ENCODE assay signal across 29 mouse cellular contexts in genomic region chr2:152895834-152896233, GRCm38 (mm10). TPM values are rescaled to one million over a fixed set of nuclear protein-coding genes. Genes with fewer than 3 reads are reported as not detected.
DNase-seq lines count a peak whose midpoint lies in the region; ATAC-seq lines count a peak whose summit lies in the region.
"Had no signal": no experiment of that assay in that cellular context is flagged by ENCODE, and none has a peak within 500 bp of the region (broad histone marks: within the 10 kb centered on the region; RNA-seq: fewer than 3 reads in every experiment).

No protein-coding gene starts in this region.

- H3K9ac ChIP-seq in kidney, embryonic 14.5 days (ENCODE audit: low read depth, low read length): no peak overlapping the region
- H3K9ac ChIP-seq in kidney, embryonic 16.5 days (replicated peaks; ENCODE audit: low read length): no peak overlapping the region
- H3K9ac ChIP-seq: embryonic facial prominence, embryonic 13.5 days; forebrain, embryonic 12.5 days; forebrain, embryonic 15.5 days; hindbrain, embryonic 12.5 days; hindbrain, embryonic 15.5 days had no signal

- H3K36me3 ChIP-seq in kidney, embryonic 14.5 days (ENCODE audit: control insufficient read depth, insufficient read depth, low read length): peaks cover 53% of the 10 kb centered on the region
- peaks cover 49% of the 10 kb centered on the region for H3K36me3 ChIP-seq in kidney, embryonic 16.5 days (ENCODE audit: insufficient read depth, low read length)
- H3K36me3 ChIP-seq: hindbrain, embryonic 15.5 days had no signal

- peak; percentile 29 for DNase-seq in kidney, adult 18-20 months
- DNase-seq in kidney, adult 9 months: peak; percentile 62
- peak; percentile 47 to 55 for DNase-seq in kidney, postnatal 36 days
- no peak for DNase-seq in Muller cell, postnatal 12 days (ENCODE audit: inconsistent ontology term)
- DNase-seq: adrenal gland, adult 8-10 months; adrenal gland, postnatal 25 days; cerebellum, adult 11-12 months; cerebellum, adult 8-10 months; cerebellum, postnatal 10 days; cerebellum, postnatal 36 days; embryo, embryonic 11 days; gastrocnemius, postnatal 25 days; heart, adult 2 months had no signal

- no peaks in the 10 kb centered on the region for H3K9me3 ChIP-seq in kidney, embryonic 14.5 days (ENCODE audit: control insufficient read depth, low read length)
- no peaks in the 10 kb centered on the region for H3K9me3 ChIP-seq in kidney, embryonic 16.5 days (ENCODE audit: low read length)
- H3K9me3 ChIP-seq: embryonic facial prominence, embryonic 10.5 days; embryonic facial prominence, embryonic 13.5 days; forebrain, embryonic 12.5 days; forebrain, embryonic 15.5 days; heart, embryonic 10.5 days; hindbrain, embryonic 12.5 days; hindbrain, embryonic 15.5 days had no signal

- H3K4me2 ChIP-seq in kidney, embryonic 14.5 days (replicated peaks; ENCODE audit: low read depth, low read length): no peak overlapping the region
- H3K4me2 ChIP-seq in kidney, embryonic 16.5 days (replicated peaks; ENCODE audit: low read depth, low read length): no peak overlapping the region
- H3K4me2 ChIP-seq: embryonic facial prominence, embryonic 13.5 days; forebrain, embryonic 12.5 days; forebrain, embryonic 15.5 days; hindbrain, embryonic 12.5 days; hindbrain, embryonic 15.5 days had no signal

- H3K27me3 ChIP-seq in kidney, embryonic 14.5 days (ENCODE audit: control insufficient read depth, insufficient read depth, low read length): no peaks in the 10 kb centered on the region
- no peaks in the 10 kb centered on the region for H3K27me3 ChIP-seq in kidney, embryonic 16.5 days (ENCODE audit: insufficient read depth, low read length)
- H3K27me3 ChIP-seq: embryonic facial prominence, embryonic 13.5 days; forebrain, embryonic 12.5 days; forebrain, embryonic 15.5 days; hindbrain, embryonic 12.5 days; hindbrain, embryonic 15.5 days had no signal

- ATAC-seq in kidney, embryonic 14.5 days (ENCODE audit: low FRiP score, low TSS enrichment): no peak
- no peak for ATAC-seq in kidney, embryonic 16.5 days (ENCODE audit: low FRiP score, low TSS enrichment)
- ATAC-seq: activated CD4-positive, CD25-positive, alpha-beta regulatory T cell, adult 4 months; CD4-positive, CD25-positive, alpha-beta regulatory T cell, adult 4 months; forebrain, embryonic 15.5 days had no signal

- H3K4me1 ChIP-seq in kidney, embryonic 14.5 days (ENCODE audit: control insufficient read depth, insufficient read depth, low read length): no peaks in the 10 kb centered on the region
- H3K4me1 ChIP-seq in kidney, embryonic 16.5 days (ENCODE audit: insufficient read depth, low read length): no peaks in the 10 kb centered on the region
- H3K4me1 ChIP-seq: embryonic facial prominence, embryonic 13.5 days; forebrain, embryonic 12.5 days; forebrain, embryonic 15.5 days; heart, embryonic 10.5 days; hindbrain, embryonic 12.5 days; hindbrain, embryonic 15.5 days had no signal

- no peak overlapping the region for H3K27ac ChIP-seq in kidney, embryonic 14.5 days (ENCODE audit: low read depth, low read length)
- H3K27ac ChIP-seq in kidney, embryonic 16.5 days (ENCODE audit: low read length): no peak overlapping the region
- H3K27ac ChIP-seq: embryonic facial prominence, embryonic 10.5 days; embryonic facial prominence, embryonic 13.5 days; forebrain, embryonic 12.5 days; forebrain, embryonic 15.5 days; heart, adult 2 months; heart, embryonic 10.5 days; hindbrain, embryonic 12.5 days; hindbrain, embryonic 15.5 days had no signal

- 96% methylated on average over 9 of the region's 9 CpGs for WGBS in kidney, embryonic 14.5 days
- 88% methylated on average over 9 of the region's 9 CpGs for WGBS in kidney, embryonic 16.5 days

- H3K4me3 ChIP-seq in kidney, embryonic 14.5 days (ENCODE audit: low read length): no peak overlapping the region
- H3K4me3 ChIP-seq in kidney, embryonic 16.5 days (ENCODE audit: low read length): no peak overlapping the region
- H3K4me3 ChIP-seq: embryonic facial prominence, embryonic 10.5 days; embryonic facial prominence, embryonic 13.5 days; erythroblast, embryonic 14.5 days; forebrain, embryonic 12.5 days; forebrain, embryonic 15.5 days; heart, adult 2 months; heart, embryonic 10.5 days; hindbrain, embryonic 12.5 days; hindbrain, embryonic 15.5 days had no signal

RNA-seq across cellular contexts. Expression of gene Mylk2, which starts 15.3 kb away (rescaled TPM):
- 0.13 TPM in 1 of 2 replicates, not detected in the other for polyA plus RNA-seq in kidney, embryonic 14.5 days (2014; fragmentation: Nextera tagmentation; extraction: Ambion mirVana)
- polyA plus RNA-seq in kidney, embryonic 16.5 days (2015; fragmentation: Nextera tagmentation; extraction: Ambion mirVana): 0.32 and 0.42 TPM in 2 replicates
- polyA plus RNA-seq: activated CD4-positive, CD25-positive, alpha-beta regulatory T cell, adult 4 months; brain, embryonic 14.5 days; CD4-positive, CD25-positive, alpha-beta regulatory T cell, adult 4 months; cortical plate, adult 2 months; embryonic facial prominence, embryonic 13.5 days; erythroblast, embryonic 14.5 days; forebrain, embryonic 12.5 days; forebrain, embryonic 15.5 days; heart, embryonic 14.5 days; hindbrain, embryonic 12.5 days had no signal

RNA-seq across cellular contexts. Expression of gene Foxs1, which starts 37.2 kb away (rescaled TPM):
- polyA plus RNA-seq in kidney, embryonic 14.5 days (2014; fragmentation: Nextera tagmentation; extraction: Ambion mirVana): 4.4 and 4.8 TPM in 2 replicates
- 7.5 and 8.3 TPM in 2 replicates for polyA plus RNA-seq in kidney, embryonic 16.5 days (2015; fragmentation: Nextera tagmentation; extraction: Ambion mirVana)
- polyA plus RNA-seq: activated CD4-positive, CD25-positive, alpha-beta regulatory T cell, adult 4 months; CD4-positive, CD25-positive, alpha-beta regulatory T cell, adult 4 months; erythroblast, embryonic 14.5 days had no signal

RNA-seq across cellular contexts. Expression of gene Tpx2, which starts 48.1 kb away (rescaled TPM):
- polyA plus RNA-seq in kidney, embryonic 14.5 days (2014; fragmentation: Nextera tagmentation; extraction: Ambion mirVana): 107 and 124 TPM in 2 replicates
- 83.9 and 97.6 TPM in 2 replicates for polyA plus RNA-seq in kidney, embryonic 16.5 days (2015; fragmentation: Nextera tagmentation; extraction: Ambion mirVana)

RNA-seq across cellular contexts. Expression of gene Dusp15, which starts 55.7 kb away (rescaled TPM):
- polyA plus RNA-seq in kidney, embryonic 14.5 days (2014; fragmentation: Nextera tagmentation; extraction: Ambion mirVana): 2.3 and 2.5 TPM in 2 replicates
- polyA plus RNA-seq in kidney, embryonic 16.5 days (2015; fragmentation: Nextera tagmentation; extraction: Ambion mirVana): 3.1 TPM in 2 replicates
- polyA plus RNA-seq: activated CD4-positive, CD25-positive, alpha-beta regulatory T cell, adult 4 months; erythroblast, embryonic 14.5 days; heart, embryonic 14.5 days; heart, postnatal 0 days had no signal
